Mouse (Mus musculus) c-Kit-positive CD71-negative TER-119-negative erythroid progenitor cells, embryonic 14.5 days (primary cell): Measurements from ENCODE around the gene 4930404H24Rik.
"Not testable (repeated sequence)": the region's sequence is repeated elsewhere in the genome, so short reads cannot be mapped to it uniquely, and the experiment has no call there.

Experiments used
- DNase-seq: peaks from one replicate; pipeline ENCODE4 v3.0.0-alpha.2; 2013; ENCODE audit warnings: low read depth

4930404H24Rik gene

DNA sequence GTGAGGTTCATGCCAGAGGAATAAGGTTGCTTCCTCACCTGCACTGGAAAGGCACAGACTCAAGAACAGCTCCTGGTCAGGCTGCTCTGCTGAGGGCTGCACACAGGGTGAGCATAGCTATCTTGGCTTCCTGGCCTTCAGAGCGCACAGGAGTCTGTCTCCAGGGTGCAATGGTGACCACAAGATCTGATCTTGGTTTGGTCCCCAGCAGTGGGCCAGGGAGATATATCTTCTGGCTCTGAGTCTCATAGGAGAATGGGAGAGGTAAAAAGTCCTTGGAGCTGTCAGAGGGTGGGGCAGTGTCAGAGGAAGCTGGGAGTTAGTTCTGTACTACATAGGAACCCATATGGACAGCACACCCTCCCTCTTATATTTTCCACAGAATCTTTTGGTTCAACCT is 13.1 kb upstream of the 4930404H24Rik start:
- DNase-seq = no peak

DNA sequence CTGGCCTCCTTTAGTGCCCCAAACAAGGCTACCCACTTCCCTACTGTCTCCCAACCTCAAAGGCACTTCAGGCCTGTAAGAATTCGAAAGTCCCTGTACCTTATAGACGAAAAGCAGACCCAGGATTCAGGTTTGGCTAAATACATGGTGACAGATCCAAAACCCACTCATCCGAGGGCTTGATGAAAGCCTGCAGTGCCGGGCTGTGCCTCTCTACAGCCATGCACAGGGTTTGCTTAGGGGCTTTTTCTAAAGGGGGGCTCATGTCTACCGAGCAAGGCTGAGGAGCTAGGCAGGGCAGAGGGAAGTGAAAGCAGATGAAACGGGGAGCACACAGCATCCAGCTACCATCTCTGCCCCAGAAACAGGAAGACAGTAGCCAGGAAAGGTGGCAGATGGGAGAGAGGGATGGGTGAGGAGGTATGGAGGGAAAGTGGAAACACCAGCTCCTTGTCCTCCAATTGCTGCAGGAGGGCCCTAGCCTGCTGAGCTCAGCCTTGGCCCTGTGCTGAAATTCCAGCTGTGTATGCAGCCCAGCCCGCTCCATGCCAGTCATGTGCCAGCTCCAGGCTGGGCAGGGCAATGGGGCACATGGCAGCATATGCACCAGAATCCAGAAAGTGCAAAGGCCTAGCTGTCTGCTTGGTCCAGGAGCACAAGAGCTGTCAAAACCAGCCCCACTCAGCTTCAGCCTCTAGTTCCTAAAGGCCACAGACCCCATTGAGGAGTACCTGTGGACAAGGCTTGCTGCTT is 11.3 kb upstream of the 4930404H24Rik start:
- no peak for DNase-seq

DNA sequence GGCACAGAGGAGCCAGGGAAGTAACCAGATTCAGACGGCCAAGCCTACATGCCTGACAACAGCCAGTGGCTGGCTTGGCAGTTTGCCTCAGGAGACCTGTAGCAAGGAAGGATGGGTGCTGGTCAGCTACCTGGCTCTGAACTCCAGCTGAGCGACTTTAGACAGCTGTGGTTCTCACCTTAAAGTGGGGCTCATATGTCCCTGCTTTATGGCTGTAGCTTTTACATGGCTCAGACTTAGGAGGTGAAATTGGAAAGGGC is 10.8 kb upstream of the 4930404H24Rik start:
- no peak for DNase-seq

DNA sequence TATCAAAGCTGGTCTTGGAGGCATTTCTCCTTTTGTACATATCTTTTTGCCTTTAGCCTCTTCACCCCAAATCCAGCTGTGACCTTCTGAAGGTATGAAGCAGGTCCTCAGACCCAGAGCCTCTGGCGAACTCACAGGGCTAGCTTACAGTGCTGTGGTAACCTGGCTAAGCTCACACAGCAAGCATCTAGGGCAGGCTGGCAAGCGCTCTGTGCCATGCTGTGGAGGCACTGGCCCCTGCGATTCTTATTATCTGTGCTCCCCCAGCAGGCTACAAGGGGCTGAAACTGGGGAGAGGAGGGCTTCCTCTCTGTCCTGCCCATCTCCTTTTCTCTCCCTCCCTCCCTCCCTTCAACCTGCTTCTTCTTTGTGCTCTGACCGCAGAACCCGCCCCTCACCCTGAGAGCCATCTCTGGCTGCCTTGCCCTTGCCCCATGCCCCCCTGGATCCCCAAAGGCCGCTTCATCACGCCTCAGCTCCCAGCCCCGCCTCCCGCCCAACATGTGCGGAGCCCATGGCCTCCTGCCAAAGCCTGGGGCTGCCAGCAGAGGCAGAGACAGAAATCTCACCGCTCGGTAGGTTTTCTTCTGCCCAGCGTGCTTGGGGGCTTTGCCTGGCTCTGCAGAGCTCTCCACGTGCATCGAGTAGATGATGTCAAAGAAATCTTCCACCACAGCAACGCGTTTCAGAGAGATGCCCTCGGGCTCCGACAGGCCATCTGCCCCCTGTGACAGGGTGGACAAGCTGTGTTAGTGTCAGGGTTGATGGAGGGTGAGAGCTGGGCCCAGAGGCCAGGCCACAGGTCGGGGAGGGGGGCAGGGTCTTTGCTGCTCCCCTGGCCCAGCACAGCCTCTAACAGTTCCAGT is 9.2 kb upstream of the 4930404H24Rik start:
- DNase-seq = no peak

DNA sequence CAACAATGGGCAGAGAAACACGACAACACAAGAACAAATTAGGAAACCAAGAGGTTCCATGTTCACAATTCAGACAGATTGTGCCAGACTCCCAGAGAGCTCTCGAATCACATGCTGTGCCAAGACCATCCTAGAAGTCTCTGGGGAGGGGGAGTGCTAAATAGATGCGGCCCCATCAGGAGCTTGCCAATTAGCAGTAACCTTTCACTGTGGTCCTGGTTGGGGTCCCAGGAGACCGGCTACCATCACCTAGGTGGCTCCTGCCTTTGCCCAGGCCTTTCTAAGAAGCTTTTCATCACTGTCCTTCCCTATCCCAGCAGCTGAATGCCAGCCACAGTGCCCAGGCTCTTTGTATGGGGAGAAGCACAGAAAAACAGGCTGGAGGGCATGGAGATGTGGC is 8.5 kb upstream of the 4930404H24Rik start:
- DNase-seq = no peak

DNA sequence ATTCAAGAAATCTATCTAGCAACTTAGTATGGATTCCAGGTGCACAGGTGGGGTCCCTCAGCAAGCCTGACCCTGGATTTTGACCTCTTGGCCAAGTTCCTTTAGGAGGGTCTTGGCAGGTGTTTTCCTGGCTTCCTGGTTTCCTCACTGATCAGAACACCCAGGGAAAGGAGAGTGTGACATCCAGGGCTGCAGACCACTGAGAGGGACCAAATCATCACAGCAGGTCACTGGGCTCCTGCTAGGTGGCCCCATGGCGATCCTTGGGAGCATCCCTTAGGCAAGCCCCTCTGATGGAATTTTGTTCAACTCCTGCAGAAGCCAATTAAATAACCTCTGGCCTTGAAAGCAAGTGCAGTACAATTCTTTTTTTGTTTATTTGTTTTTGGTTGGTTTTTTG is 2.5 kb upstream of the 4930404H24Rik start:
- DNase-seq = no peak

DNA sequence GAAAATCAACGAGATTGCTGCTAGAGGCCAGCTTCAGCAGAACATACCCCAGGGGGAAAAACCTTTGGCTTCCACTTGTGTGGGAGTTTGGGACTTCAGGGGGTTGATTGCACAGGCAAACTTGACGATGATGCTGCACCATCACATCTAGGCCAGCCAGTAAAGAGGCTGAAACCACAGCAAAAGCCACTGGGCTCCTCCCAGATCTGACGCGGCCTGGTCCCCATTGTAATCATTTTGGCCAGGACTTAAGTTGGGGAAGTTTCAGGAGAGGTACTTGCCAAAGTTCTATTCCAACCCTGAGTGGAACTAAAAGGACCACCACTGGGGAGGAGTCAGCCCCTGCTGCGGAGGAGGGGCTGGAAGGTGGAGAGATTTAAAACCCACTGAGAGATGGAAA is 1.6 kb upstream of the 4930404H24Rik start:
- DNase-seq = no peak

DNA sequence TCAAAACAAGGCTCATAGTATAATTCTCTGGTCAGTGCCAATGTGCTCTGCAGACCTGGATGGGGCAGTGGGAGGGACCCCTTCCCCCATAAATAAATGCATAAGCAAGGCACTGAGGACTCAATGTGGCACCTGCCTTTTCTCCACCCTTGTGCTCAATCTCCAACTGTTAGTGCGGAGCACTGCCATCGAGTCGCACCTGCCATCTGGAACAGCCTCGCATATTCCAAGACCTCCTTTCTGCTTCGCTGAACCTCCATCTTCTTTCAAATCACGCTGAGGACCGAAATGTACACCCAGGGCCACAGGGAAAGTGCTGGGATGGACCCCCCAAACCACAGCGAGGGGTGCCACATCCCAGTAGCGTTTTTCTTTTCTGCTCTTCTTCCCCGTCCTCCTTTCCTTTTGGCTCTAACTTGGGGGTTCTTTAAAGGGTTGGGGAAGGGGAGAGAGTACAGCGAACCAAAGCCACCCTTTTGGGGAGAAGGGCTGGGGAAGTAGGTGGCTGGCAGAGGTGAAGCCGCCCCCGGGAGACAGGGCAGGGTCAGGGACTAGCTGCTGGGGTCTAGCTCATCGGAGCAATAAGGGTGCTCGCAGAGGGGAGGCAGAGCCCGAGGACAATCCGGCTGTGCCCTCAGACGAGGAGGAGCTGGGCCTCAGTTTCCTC is 945 bp upstream of the 4930404H24Rik start:
- no peak for DNase-seq

DNA sequence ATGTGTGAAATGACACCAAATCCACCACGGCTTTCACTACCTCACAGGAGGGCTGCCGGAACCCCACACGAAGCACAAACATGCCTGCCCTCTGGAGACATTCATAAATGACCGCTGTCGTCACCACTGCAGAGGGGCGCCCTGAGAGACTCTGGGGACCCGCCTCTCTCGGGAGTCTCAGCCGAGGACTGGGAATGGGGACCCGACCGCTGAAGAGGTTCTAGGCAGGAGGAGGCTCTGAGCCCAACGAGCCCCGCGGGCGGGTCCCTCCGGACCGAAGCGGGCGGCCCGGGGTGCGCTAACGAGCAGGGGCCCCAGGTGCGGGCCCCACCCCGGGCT is 442 bp upstream of the 4930404H24Rik start:
- DNase-seq = no peak

DNA sequence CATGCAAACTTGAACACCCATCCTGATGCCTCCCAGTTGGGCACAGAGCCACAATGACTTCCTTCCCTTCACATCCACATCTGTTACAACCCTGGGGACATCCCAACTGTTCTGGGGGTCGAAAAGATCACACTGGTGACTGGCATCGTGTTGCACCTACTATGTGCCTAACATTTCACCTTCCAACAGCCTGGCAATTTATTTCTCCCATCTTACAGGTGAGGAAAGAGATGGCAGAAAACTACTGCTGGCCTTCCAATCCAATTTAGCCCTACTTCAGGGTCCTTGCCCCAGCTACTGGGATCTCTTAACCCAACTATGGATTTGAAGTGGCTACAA is 772 bp downstream of the 4930404H24Rik start:
- DNase-seq = no peak

DNA sequence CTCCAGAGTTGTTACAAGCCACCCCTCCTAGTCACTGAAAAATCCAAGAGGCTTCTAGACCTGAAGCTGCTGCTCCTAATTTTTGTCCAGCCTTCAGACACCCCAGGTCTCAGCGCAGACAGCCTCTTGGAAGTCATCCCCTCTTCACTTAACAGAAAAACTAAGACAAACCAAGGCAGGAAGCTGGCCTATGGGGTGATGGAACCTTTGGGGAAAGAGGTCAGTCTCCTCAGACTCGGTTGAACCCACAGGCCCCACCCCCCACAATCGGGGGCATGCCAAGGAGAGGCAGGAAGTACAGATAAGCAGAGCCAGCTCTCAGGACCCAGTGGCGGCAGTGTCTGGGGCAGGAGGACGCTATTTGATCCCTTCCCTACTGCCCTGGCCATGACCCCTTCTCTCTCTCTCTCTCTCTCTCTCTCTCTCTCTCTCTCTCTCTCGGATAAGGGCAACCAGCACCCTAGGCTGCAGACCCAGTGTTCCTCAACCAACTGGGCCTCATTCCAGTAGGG is 1.2 kb downstream of the 4930404H24Rik start:
- no peak for DNase-seq

DNA sequence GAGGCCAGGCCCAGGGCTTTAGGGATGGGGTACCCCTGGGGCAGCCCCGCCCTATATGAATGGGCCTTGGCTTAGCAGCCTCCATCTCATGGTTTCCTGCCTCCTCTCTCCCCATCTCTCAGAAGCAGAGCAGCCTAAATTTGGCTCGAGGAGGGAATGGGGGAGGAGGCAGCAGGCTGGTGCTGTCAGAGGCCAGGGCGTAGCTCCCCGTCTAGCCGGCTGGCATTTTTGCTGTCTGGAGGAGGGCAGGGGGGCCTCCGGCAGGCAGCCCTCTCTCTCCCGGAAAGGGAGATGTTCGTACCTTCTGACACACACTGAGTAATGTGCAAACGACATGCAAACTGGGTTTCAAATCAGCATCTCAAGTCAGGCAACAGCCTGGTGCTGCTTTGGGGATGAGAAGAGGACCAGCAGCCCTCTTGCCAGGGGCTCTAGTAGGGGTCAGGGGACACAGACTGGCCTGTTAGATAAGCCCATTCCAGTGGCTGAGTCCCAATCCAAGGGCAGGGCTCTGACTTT is 1.8 kb downstream of the 4930404H24Rik start:
- DNase-seq = no peak

DNA sequence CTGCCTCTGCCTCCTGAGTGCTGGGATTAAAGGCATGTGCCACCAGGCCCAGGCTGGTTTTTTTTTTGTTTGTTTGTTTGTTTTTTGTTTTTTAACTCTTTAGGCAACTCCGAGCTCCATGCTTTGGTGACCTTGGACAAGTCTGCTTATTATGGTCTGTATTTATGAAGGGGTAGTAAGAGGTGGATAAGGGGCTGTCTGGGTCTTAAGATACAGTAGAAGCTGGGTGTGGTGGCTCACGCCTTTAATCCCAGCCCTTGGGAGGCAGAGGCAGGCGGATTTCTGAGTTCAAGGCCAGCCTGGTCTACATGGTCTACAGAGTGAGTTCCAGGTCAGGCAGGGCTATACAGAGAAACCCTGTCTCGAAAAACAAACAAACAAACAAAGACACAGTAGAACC is 2.8 kb downstream of the 4930404H24Rik start:
- not testable (repeated sequence) for DNase-seq

DNA sequence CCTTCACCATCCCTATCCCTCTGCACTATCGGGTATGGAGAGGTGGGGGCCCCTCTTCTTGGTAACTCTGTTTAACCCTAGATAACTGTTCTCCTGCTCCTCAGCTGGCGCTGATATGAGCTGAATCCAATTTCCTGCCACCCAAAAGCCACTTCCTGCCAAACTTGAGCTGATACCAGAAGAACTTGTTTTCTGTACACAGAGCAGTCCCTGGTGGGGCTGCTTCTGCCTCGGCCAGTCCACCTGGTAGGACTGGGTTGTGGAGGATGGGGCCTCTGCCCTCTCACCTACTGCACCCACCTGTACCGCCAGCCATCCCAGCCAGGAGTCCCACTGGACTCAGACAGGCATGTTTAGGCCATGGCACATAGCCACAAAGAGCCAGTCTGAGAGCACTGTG is 3.2 kb downstream of the 4930404H24Rik start:
- no peak for DNase-seq

DNA sequence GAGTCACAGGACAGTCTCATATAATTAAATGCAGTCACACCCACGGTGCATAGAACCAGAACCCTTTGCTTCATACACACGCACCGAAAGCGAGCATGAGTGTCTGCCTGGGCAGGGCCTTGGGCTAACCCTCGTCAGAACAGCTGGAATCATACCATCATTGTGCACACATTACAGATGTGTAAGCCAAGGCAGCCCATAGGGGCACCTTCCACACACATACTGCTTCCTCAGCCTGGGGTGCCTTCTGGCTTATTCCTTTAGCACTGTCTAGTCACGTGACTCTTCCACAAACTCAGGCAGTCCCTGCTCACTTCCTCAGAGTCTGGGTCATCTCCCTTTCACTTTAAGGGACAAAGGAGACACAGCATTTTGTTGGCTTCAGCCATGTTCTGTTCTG is 3.7 kb downstream of the 4930404H24Rik start:
- DNase-seq = no peak

DNA sequence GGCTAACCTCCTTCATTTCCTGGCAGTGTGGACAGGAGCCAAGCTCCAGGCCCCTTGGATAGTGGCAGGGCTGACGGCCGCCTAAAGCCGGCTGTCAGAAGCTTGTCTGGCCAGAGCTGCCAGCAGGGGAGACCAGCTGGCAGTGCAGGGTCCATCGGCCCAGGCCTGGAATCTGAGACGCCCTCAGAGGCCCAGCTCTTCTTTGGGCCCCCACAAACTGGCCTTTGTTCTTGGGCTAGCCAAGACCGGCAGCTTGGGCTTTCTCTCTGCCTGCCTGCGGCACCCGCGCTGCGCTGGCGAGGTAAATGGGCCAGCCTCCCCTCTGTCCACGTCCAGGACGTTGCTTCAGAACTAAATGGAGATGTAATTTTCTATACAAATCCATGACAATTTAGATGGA is 4.3 kb downstream of the 4930404H24Rik start:
- DNase-seq = no peak

DNA sequence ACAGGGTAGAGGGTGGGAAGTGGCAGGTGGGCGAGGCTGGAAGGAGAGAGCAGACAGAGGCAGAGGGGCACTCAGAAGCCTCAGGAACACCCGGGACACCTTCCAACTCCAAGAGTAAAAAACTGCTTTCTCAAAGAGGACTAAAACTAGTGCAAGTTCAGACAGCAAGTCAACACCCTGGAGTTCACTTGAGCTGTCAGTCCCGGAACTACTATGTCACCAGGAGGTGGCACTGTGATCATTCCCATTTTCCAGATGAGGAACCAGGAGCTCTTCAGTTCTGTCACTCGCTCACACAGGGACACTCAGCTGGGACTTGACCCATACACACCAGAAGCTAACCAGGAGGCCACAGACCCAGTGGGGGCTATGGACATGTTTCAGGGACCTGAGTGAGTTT is 6.6 kb downstream of the 4930404H24Rik start:
- DNase-seq = no peak

DNA sequence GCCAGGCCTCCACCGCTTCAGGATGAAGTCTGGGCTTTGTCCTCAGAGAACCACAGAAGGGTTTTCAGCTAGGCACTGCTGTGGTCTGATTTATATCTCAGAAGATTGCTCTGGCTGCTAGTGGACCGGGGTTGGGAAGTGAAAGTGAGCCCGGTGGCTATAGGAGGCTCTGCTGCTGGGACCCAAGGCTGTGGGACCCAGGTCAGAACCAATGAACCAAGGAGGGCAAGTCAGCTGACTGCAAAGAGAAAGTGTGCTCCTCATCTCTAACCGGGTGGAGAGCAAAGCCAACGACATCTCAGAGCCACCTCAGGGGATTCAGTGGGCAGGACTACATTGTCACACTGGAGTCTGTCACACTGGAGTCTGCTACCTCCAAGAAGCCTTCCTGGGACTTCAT is 13.8 kb downstream of the 4930404H24Rik start:
- DNase-seq = no peak

DNA sequence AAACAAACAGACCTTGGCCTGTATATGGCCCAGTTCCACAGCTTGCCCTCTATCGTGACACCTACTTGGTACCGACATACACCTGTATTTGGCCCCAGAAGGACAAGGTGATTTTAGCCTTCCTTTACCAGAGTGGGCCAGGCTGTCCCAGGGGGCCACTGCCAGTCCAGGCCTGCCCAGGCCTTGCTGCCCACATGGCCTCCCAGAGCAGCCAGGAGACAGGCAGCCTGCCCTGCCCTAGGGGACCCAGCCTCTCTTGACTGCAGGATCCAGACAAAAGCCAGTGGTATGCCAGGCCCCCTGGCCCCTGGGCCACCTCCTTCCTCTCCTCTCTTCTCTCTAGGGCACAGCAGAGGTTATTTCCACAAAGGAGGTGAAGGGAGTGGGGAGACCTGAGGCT is 15.4 kb downstream of the 4930404H24Rik start:
- DNase-seq = no peak

DNA sequence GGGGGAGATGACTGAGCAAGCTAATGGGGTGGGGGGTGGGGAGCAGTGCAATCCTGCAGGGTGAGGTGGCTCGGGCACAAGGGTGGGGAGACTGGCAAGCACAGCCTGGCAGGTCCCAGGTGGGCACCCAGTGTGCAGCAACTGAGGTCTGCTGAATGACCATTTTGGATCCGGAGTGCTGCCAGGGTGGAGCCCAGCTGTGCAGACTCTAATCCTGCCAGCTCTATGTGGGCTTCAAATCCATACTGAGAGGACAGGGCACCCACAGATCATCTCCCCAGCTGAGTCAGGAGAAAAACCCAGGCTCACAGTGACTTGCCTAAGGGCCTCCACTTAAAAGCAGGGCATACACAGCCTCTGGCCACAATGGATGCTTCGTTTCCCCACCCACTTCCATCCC is 15.8 kb downstream of the 4930404H24Rik start:
- DNase-seq = no peak

DNA sequence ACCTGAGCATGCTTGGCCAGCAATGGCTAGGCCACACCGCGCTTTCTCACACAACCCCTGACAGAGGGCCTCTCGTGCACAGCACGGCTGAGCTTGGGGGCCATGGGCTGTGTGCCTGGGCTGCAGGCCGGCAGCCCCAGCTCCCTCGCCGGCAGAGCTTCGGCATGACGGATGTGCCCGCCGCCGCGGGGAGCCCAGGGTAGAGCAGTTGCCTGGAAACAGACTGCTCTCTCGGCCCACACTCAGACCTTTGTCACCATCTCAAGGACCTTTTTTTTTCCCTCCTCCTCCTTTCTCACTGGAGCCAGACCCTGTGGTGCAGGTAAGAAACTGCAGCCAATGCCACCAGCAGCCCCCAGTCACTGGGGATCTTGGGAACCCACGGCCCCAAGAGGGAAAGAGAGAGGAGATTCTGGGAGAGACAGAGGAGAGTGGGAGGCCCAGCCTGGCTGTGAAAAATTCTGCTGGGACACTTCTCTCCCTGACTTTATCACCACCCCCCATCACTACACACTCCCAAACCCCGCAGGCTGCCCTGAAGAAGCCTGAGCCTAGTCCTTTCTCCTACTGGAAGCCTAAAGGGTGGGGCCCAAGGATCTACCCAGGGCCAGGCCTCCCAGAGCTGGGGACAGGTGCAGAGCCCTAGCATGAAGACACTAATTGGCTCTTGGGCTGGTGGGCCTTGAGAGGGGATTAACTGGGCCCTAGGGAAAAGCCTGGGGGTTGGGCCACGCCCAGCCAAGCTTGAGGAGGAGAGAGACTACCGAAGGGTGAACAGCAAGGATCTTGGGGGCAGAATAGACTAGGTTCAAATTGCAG is 16.8 kb downstream of the 4930404H24Rik start:
- no peak for DNase-seq

DNA sequence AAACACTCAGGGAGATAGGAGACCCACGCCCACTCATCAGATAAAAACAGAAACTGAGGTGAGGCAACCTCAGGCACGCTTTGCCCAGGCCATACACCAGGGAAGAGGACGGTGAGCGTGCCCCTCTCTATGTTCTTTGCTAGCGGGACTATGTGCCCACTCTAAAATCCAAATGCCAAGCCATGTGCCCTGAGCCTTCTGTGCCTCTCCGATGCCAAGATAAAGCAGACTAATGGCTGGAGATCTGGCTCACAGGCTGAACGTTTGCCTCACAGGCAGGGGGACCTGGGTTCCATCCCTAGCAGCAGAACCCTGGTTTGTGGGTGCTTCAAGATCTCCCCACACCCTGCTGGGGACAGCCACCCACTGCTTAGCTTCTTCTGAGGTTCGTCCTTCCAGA is 17.5 kb downstream of the 4930404H24Rik start:
- DNase-seq = no peak
